Mouse (Mus musculus): Measurements from ENCODE around the gene Ric8a. TPM values are rescaled to one million over a fixed set of nuclear protein-coding genes. Genes with fewer than 3 reads are reported as not detected.

The Ric8a gene
- total RNA-seq, 2 experiments from 2014 or later: 11.9 to 13.7 TPM

- DNase-seq (ENCODE audit: low spot score): no peak
These were observed 11.1 kb upstream of the Ric8a start for GRCm38 (mm10) chr7:140845683-140846082.

DNA sequence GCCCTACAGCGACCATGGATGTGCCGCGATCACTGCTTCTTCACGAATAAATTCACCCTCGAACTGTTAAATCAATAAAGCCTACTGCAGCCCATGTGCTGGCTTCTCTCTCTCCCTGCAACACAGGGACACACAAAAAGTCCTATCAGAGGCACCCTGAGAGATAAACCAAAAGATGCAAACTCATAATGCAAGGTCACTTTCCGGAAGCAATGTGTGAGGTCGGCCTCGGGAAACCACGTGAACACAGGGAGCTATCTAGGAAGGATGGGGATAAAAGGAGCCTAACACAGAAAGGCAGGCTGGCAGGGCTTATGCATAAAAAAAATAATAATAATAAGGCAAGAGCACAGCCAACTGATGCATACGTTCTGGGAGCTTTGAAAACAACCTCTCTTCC is 10.1 kb upstream of the Ric8a start:
- no peak for DNase-seq (ENCODE audit: low spot score)

DNA sequence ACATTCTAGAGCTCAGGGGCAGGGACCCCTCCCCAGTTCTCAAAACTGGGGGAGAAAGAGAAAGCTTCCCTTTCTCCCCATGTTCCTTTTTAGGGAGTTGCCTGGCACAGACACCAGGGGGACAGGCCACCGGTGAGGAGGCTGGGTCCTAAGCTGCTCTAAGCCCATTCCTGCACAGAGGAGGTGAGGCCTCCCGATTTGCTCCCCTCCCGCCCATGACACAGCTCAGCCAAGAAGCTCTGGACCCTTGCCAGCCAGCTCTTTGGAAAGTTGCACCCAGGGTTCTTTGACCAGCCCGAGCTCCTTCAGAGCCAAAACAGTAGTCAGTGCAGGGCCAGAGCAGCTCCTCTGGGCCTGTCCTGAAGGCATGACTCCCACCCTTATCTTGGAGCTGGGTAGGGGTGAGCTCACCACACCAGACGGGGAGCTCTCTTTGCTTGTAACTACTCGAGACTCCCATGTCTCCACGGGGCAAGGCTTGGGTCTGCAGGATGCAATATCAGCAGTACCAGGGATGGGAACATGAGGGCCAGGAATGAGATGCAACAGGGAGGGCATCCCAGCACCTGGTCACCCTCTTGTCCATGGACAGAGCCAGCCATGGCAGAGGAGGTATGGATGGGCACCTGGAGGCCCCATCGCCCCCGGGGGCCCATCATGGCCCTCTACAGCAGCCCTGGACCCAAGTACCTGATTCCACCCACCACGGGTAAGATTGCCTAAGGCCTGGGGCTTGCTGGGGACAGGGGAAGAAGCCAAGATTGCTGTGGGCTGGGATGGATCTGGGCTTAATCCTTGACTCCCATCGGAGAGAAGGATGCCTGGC is 8.8 kb upstream of the Ric8a start, which contains the start of gene Odf3:
TSS of gene Odf3 (plus strand) at position 51 of the 826 bp plus-strand sequence.
- DNase-seq (ENCODE audit: low spot score): no peak

DNA sequence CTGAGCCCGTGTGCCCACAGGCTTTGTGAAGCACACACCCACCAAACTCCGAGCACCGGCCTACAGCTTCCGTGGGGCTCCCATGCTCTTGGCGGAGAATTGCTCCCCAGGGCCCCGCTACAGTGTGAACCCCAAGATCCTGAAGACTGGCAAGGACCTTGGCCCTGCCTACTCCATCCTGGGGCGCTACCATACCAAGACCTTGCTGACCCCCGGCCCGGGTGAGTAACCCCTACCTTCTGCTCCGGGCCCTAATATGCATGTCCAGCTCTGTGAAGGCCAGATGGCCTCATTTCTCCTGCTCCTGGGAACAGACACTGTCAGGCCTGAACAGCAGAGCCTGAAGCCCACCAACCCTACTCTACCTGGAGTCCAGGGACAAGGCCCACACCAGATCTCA is 8.2 kb upstream of the Ric8a start:
- no peak for DNase-seq (ENCODE audit: low spot score)

DNA sequence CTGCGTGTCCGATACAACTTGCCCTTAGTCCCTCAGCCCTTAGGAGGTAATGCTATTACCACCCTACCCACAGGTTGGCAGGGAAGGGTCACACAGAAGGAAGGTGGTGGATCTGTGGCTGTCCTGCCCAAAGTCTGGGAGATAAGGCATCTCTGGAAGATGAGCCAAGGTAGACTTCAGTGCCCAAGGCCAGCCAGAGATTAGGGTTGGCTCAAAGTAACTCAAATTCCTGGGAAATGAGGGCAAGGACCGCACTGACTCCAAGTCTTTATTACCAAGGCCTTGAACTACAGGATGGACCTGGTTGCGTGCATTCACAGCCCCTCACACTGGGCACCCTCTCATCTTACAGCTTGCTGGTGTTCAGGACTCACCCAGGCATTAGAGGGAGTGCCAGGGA is 4.8 kb upstream of the Ric8a start:
- DNase-seq (ENCODE audit: low spot score): no peak

- DNase-seq (ENCODE audit: low spot score): no peak
These were observed 3.4 kb upstream of the Ric8a start for GRCm38 (mm10) chr7:140853386-140853785.

- no peak for DNase-seq (ENCODE audit: low spot score)
These were observed 2.3 kb upstream of the Ric8a start for GRCm38 (mm10) chr7:140854483-140854882.

GRCm38 (mm10) chr7:140855181-140855580 is 1.6 kb upstream of the Ric8a start:
- DNase-seq (ENCODE audit: low spot score): no peak

DNA sequence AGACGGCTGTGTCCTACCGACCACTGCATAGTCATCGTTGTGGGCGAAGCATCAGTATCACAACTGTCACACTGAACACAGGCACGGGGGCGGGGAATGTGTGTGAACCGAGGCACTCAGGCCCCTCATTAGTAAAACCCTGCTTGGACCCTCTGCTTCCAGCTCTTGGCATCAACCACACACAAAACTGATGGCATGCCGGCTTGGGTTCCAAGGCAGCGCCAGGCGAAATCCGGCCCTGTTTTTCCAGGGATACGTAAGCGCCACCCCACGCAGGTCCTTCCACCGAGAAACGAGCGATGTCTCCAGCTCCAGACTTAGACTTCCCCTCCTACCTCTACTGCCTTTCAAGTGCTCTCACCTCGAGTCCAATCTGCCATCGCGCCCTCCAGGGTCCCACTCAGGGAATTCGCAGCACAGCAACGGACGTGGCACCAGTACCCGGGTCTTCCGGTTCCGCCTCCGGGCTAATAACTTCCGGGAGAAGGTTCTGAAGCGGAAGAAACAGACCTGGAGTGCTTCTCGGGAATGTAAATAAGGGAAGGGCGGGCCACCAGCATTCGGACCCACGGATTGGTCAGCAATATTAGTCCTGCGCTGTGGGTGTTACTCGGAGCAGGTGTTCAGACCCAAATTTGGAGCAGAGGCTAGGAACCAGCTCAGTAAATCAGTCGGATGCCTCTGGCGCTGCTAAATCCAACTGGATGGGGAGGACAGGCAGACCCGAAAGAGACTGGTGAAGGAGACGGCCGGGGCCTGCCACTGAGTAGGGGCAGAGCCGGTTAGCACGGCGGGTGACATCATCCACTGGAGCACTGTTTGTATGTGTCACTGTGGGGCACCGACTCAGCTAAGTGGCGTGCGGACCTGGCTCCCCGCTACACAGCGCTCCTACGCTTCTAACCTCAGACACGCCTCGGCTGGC is 635 bp upstream of the Ric8a start, which contains the start of gene Gm45785:
TSS of gene Gm45785 (minus strand) at position 472 of the 925 bp plus-strand sequence.
- DNase-seq (ENCODE audit: low spot score): peak; percentile 91

GRCm38 (mm10) chr7:140857550-140858505 is 1.1 kb downstream of the Ric8a start, which contains the start of gene Bet1l:
TSS of gene Bet1l (minus strand) at chr7:140857577.
- DNase-seq (ENCODE audit: low spot score): no peak

- no peak for DNase-seq (ENCODE audit: low spot score)
These were observed 2.0 kb downstream of the Ric8a start for GRCm38 (mm10) chr7:140858746-140859145.

DNA sequence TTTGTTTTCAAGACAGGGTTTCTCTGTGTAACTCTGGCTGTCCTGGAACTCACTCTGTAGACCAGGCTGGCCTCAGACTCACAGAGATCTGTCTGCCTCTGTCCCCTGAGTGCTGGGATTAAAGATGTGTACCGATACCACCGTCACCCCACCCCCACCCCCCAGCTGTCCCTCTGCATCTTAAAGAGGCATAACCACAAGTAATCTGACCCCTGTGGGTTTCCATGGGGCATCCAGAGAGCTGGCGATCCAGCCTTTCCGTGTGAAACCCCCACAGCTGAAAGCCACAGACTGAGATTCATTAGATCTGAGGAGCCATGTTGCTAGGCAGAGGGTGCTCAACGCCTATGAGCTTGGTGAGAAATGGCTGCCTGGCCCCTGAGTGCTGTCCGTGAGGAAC is 3.2 kb downstream of the Ric8a start:
- no peak for DNase-seq (ENCODE audit: low spot score)

- no peak for DNase-seq (ENCODE audit: low spot score)
These were observed 4.0 kb downstream of the Ric8a start for GRCm38 (mm10) chr7:140860728-140861127.

DNA sequence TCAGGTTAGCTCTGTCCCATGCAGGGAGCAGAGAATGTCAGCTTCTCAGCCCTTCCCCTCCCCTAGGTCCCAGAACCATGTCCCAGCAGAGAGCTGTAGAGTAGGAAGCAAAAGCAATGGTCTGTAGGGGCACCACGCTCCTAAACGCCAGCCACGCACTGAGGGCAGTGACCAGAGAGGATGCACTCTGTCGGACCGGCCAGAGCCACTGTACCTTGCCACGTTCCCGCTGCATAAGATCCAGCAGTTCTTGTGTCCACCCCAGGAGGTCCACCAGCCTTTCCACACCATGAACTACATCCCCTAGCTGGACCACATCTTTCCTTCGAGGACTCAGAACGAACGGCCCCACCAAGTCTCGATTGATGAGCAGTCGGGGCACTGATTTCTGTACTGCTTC is 8.0 kb downstream of the Ric8a start:
- no peak for DNase-seq (ENCODE audit: low spot score)

- DNase-seq (ENCODE audit: low spot score): no peak
These were observed 17.5 kb downstream of the Ric8a start for GRCm38 (mm10) chr7:140874224-140874623.

DNA sequence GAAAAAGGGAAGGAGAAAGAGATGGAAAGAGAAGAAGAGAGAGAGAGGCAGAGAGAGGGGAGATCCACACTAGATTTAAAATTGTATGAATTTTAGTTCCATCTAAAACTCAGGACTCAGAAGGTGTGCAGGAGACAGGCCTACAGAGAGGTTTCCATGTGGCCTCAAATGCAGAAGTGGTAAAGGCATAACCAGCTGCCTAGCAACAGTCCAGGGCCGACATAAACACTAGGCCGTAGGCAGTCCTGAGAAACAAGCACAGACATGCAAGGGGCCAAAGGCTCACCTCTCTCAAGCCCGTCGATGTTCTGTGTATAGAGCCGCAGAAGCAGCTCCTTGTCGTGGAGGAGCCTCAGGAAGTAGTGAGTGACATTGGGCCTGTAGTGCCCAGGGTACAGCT is 20.6 kb downstream of the Ric8a start:
- DNase-seq (ENCODE audit: low spot score): no peak

GRCm38 (mm10) chr7:140879355-140879754 is 22.6 kb downstream of the Ric8a start:
- DNase-seq (ENCODE audit: low spot score): no peak

DNA sequence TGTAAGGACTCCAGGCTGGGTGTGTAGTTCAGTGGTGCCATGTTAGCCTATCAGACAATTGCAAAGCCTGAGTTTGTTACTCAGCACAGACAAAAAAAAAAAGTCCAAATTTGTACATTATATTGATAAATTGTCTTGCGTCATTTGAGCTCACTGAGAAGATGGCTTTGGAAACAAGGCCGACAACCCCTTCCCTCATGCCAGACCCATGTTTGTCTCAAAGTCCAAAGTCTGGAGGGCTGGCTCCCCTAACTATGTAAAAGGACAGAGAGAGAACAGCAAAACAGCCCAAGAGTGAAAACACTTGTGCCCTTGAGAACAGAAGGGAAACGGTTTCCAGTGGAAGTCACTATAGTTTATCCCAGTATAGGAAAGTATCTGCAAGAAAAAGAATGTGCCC is 23.7 kb downstream of the Ric8a start:
- DNase-seq (ENCODE audit: low spot score): no peak

DNA sequence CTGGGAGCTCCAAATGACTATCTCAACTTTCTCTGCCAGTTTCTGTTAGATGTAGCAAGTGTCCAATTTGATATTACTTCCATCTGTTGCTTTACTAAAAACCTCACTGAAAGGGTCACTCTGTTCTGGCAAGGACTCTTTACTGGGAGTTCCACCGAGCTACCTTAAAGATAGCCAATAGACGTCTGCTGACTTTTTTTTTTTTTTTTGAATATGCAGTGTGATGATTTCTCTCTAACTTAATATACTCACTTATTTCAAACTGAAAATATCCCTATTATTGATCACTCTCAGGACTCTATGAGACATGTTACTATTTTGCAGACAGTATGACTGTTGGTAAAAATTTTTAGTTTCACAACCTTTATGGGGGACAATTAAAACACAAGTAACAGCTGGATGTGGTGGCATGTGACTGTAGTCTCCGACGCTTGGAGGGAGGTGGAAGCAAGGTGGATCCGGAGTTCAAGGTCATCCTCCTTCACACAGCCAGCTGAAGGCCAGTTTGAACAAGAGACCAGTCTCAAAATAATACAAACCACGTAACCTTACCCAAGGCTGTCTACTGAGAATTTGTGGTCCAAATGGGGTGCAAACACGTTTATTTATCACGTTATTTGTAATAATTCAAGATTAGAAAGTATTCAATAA is 24.2 kb downstream of the Ric8a start:
- no peak for DNase-seq (ENCODE audit: low spot score)

- peak; percentile 93 for DNase-seq (ENCODE audit: low spot score)
These were observed 25.1 kb downstream of the Ric8a start, which contains the start of the genes Psmd13 and Sirt3 for GRCm38 (mm10) chr7:140881696-140882468. TSS of gene Psmd13 (plus strand) at chr7:140881968. TSS of gene Sirt3 (minus strand) at chr7:140882309.

All from gastrocnemius, adult 18-20 months (tissue).